Mouse (Mus musculus): Measurements from ENCODE around the gene Nkx6-2.

GRCm38 (mm10) chr7:139540601-139541000, 42.0 kb downstream of the Nkx6-2 start:
- TF ChIP-seq CTCF (IDR thresholded peaks at IDR 0.05) = no peak
- no peak for TF ChIP-seq POLR2A (IDR thresholded peaks at IDR 0.05; ENCODE audit: insufficient read depth, low read depth, low read length)
